Mouse (Mus musculus) gastrocnemius, postnatal 4 days (tissue): Measurements from ENCODE around the gene Myh3. TPM values are rescaled to one million over a fixed set of nuclear protein-coding genes. Genes with fewer than 3 reads are reported as not detected.
A peak's percentile ranks its signal among the peaks of the same experiment; 100 is the strongest.
"Not testable (repeated sequence)": the region's sequence is repeated elsewhere in the genome, so short reads cannot be mapped to it uniquely, and the experiment has no call there.

Experiments
- DNase-seq, 2 experiments: peaks; one replicate each; pipeline ENCODE4 v3.0.0; 2021 to 2022; ENCODE audit warnings: low spot score in 2 of 2, mixed read lengths in 2 of 2
- total RNA-seq, 2 experiments: library from RNA; stranded (reverse); gene quantifications; 2 replicates each; pipeline ENCODE4 v1.2.3; 2021

Gene Myh3
- total RNA-seq, 2 experiments from 2014 or later: 510 to 548 TPM

DNA sequence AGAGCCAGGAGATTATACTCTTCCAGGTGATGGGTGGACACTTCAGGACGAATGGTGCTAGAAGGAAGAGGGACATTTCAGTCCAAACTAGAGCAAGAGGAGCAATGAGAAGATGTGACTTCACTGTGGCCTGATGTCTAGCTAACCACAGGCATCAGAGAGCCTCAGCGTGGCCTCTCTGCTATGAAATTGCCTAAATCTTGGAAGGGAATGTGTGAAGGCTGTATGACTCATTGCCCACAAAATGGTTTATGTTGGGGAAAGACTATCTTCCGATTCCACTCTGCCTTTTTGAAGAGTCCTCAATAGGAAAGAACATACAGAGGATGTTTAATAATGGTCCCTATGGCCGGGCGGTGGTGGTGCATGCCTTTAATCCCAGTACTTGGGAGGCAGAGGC lies 1.3 kb upstream of the Myh3 start:
- DNase-seq: no peak

DNA sequence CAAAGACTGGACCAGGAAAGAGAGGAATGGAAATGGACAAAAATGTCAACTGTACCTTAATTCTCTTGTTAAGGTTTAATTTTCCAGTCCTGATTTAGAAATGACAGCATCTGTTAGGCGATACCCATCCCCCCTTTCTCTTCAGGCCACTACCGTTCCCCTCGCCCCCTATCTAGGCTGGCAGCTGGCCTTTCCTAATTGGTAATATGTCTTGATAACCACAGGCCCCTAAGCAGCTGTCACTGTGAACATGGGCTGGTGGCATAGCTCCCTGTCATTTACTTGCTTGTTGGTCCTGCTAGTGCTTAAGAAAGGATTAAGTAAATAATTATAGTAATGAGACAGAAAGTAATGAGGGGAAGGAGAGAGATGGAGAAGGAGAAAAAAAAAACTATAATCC lies 665 bp upstream of the Myh3 start:
- DNase-seq: no peak

DNA sequence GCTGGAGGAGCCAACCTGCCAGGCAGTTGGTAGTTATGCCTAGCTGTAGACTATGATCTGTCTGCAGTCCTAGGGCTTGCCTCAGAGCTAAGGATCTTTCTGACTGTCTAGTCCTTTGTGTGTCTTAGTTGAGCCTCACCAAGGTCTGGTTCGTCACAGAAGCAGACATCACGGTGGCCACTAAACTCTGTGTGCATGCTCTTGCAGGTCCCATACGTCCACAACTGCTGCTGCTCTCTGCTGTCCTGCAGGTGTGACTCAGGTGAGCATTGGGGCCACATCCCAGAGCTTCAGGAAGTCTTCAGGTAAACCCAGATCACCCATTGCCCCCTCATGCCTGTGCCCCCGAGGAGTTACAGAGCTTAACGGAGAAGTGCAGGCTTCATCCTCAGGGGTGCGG lies 788 bp downstream of the Myh3 start:
- no peak for DNase-seq

DNA sequence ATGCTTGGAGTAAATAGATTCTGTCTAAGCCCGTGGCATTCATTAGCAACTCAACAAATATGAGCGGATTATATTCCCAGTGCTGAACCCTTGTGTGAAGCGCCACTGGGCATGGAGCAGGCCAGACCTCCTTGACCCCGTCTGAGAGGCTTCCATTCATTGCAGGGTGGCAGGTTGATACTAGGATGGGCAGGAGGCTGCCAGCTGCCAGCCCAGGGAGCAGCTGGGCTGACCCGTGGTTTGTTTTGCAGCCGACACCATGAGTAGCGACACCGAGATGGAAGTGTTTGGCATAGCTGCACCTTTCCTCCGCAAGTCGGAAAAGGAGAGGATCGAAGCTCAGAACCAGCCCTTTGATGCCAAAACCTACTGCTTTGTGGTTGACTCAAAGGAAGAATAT lies 1.6 kb downstream of the Myh3 start:
- DNase-seq: no peak

DNA sequence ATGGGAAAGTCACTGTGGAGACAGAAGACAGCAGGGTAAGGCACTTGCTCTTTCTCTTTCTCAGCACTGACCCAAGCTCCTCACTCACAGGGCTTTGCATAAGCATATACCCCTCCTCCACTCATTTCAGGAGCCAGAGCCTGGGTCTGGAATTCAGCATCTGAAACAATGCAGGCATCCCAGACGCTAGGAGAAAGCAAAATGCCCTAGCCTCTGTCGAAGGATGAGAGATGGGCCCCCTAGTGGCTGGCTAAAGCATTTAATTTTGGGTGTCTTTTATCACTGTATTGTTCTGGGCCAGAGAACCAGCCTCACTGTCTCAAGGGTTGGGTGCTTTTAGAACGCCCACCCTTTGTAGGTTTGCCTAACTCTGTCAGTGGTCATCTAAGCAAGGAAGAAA lies 2.1 kb downstream of the Myh3 start:
- peak in 1 of 2 experiments; percentile 57 for DNase-seq

DNA sequence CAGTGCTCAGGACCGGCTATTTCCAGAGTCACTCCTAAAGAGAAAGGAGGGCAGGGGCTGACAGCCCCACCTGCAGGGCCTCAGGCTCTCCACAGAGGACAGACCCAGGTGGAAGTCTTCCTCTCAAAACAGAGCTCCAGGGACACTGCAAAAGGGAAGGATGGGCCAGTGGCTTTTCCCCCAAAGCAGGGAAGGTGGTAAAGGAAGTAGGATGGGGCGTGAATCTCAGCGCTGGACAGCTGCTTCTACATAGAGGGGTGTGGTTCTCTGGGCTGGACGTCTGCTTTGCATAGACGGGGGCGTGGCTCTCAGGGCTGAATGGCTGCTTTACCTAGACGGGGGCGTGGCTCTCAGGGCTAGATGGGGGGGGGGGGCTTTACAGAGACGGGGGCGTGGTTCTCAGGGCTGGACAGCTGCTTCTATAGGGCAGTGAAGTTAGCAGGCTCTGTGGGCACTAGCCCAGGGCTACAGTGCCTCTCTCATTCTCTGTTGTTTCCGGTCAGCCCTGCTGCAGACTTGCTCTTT lies 3.1 kb downstream of the Myh3 start:
- DNase-seq: no peak

DNA sequence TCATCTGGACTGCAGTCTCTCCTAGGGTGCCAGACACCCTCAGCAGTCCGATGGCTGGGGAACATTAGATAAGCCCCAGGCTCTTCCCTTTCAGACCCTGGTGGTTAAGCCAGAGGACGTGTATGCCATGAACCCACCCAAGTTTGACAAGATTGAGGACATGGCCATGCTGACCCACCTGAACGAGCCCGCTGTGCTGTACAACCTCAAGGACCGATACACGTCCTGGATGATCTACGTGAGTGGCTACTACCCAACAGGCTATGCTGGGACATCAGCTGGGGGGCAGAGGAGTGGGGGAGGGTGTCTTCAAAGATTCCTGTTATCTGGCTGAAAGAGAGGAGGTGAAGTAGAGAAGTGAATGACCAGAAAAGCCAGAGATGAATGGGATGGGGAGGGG lies 4.1 kb downstream of the Myh3 start:
- no peak for DNase-seq

DNA sequence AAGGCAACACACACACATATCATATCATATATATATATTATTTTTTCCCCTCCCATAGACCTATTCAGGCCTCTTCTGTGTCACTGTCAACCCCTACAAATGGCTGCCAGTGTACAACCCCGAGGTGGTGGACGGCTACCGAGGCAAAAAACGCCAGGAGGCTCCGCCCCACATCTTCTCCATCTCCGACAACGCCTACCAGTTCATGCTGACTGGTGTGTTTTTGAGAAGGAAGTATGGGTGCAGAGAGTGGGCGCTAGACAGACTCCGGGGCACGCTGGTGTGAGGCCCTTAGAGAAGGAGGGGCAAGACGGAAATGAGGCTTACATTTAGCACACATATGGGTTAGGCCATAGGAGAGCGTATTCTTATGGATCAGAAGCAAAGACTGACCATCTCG lies 4.7 kb downstream of the Myh3 start:
- DNase-seq: no peak

DNA sequence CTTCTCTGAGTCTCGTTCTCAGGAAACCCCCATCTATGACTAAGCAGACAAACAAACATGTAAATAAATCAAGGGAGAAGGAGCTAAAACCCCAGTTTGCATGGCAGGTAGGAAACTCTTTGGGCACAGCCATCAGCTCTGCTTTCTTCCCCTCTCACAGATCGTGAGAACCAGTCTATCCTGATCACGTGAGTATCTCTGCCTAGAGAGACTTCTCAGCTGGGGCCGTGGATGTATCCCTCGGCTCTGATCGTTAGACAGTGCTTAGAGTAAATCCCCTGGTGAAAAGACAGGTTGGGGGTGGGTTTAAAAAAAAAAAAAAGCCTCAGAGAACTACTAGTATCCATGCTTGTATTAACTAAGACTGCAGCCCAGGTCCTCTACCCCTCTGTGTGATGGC lies 5.1 kb downstream of the Myh3 start:
- no peak for DNase-seq

DNA sequence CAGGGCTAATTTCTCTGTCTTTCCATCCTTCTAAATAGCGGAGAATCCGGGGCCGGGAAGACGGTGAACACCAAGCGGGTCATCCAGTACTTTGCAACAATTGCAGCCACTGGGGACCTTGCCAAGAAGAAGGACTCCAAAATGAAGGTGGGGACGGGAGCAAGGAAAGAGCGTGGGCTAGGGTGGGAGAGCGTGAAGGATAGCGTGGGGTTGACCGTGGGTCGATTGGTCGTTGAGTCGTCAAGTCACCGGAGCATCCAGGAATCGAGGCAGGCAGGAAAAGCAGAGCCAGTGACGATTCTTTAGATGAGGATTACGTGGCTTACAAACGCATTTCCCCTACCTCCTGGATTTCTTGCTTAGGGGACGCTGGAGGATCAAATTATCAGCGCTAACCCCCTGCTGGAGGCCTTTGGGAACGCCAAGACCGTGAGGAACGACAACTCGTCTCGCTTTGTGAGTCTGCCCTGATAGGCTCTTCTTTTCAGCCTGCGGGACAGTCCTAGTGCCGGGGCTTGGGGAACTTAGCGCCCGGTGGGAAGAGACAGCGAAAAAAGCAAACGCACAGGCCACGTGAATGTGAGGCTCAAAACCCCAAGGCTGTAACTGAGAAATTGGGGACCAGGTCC lies 5.7 kb downstream of the Myh3 start:
- no peak for DNase-seq

DNA sequence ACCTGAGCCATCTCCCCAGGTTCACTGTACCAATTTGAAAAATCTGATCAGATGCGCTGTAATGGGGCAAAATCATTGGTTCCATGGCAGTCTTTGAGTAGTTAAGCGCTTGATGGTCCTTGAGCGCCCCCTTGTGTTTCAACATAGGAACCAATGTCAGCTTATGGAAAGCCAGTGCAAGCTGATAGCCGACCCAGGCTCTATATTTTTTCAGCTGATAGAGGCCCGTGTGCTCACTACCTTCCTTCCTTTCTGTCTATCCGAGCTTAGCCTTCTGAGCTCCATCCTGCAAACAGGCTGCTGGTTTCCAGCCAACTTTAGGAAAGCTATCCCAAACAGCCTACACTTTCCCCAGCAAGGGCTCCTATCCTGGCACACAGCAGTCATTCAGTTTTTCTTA lies 7.4 kb downstream of the Myh3 start:
- peak in 1 of 2 experiments; percentile 66 for DNase-seq

DNA sequence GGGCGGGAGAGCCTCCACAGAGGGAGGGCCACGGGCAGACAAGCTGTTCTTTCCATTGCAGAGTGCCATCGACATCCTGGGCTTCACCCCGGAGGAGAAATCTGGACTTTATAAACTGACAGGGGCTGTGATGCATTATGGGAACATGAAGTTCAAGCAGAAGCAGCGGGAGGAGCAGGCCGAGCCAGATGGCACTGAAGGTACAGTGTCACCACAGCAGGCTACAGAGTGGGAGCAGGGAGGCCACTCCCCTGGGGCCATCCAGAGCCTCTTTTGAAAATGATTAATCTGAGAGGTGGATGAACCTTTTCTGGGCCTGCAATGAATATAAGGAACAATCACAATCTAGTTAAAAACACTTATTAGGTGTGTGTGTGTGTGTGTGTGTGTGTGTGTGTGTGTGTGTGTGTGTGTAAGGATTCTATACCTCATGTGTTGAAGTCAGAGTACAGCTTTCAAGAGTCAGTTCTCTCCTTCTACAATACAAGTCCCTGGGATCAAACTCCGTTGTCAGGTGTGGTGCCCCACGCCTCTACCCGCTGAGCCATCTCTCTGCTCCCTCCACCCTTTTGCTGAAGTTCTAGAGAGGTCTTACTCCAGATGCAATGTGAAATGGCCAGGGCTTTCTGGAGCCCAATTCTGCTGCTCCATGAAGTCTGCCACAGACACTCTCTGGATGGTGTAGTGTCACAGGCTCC lies 8.5 kb downstream of the Myh3 start:
- DNase-seq: no peak

DNA sequence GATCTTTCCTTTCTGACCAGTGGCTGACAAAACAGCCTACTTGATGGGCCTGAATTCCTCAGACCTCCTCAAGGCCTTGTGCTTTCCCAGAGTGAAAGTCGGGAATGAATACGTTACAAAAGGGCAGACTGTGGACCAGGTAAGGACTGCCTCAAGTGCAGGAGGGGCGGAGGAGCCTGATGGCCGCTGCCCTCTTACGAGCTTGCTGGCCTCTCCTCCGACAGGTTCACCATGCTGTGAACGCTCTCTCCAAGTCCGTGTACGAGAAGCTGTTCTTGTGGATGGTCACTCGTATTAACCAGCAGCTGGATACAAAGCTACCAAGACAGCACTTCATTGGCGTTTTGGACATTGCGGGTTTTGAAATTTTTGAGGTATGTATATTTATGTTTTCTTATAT lies 9.1 kb downstream of the Myh3 start:
- no peak for DNase-seq

DNA sequence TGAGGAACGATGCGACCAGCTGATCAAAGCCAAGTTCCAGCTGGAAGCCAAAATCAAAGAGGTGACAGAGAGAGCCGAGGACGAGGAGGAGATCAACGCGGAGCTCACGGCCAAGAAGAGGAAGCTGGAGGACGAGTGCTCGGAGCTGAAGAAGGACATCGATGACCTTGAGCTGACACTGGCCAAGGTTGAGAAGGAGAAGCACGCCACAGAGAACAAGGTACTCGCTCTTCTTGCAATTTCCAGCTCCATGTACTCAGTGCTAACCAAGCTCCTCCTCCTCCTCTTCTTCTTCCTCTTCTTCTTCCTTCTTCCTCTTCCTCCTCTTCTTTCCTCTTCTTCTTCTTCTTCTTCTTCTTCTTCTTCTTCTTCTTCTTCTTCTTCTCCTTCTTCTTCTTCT lies 14.3 kb downstream of the Myh3 start:
- DNase-seq: not testable (repeated sequence)

DNA sequence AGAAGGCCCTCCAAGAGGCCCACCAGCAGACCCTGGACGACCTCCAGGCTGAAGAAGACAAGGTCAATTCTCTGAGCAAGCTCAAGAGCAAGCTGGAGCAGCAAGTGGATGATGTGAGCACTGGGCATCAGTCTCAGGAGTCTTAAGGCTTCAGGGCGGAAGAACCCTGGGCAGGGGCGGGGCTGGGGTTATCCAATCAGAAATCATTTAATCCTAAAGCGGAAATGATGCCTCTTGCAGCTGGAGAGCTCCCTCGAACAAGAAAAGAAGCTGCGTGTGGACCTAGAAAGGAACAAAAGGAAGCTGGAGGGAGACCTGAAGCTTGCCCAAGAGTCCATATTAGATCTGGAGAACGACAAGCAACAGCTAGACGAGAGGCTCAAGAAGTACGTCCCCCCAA lies 15.1 kb downstream of the Myh3 start:
- no peak for DNase-seq

DNA sequence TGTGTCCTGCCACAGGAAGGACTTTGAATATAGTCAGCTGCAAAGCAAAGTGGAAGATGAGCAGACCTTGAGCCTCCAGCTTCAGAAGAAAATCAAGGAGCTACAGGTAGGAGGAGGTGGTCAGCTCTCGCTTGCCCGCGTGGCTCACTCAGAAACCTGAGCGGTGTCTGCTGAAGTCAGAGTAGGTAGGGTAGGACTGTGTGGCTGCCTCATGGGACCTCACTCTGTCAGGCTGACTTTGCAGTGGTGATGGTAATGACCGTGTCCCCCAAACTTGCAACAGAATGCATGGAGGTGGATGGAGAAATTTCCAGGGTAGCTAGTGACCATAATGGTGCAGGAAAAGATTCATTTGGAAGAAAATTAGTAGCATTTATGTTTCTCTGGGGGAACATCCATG lies 15.6 kb downstream of the Myh3 start:
- no peak for DNase-seq

DNA sequence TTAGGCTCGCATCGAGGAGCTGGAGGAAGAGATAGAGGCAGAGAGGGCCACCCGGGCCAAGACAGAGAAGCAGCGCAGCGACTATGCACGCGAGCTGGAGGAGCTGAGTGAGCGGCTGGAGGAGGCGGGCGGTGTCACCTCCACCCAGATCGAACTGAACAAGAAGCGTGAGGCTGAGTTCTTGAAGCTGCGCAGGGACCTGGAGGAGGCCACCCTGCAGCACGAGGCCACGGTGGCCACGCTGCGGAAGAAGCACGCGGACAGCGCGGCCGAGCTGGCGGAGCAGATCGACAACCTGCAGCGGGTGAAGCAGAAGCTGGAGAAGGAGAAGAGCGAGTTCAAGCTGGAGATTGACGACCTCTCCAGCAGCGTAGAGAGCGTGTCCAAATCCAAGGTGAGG lies 16.4 kb downstream of the Myh3 start:
- DNase-seq: no peak

DNA sequence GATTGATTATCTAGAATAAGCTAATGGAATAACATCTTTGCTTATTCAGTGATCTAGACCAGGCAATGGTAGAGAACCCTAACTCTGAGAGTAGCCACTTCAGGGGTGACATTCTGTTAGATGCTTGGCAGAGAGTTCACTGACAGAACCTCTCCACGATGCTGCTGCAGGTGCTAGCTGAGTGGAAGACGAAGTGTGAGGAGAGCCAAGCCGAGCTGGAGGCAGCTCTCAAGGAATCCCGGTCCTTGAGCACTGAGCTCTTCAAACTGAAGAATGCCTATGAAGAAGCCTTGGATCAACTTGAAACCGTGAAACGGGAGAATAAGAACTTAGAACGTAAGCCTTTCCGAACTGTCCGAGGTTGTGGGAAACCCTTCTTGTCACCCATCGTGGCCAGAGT lies 19.6 kb downstream of the Myh3 start:
- DNase-seq: no peak

DNA sequence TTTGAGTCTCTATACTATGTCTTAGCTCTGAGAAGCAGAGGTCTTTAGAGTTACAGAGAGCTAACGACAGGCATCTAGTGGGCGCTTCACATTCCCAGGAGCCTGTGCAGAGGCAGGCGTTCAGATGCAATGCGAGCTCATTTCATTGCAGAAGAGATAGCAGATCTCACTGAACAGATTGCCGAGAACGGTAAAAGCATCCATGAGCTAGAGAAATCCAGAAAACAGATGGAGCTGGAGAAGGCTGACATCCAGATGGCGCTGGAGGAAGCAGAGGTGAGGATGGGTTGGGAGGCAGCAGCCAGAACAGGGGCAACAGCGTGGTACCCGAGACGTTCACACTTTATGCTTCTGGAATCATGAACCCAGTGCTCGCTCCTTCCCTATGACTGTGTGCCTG lies 20.3 kb downstream of the Myh3 start:
- DNase-seq: no peak

DNA sequence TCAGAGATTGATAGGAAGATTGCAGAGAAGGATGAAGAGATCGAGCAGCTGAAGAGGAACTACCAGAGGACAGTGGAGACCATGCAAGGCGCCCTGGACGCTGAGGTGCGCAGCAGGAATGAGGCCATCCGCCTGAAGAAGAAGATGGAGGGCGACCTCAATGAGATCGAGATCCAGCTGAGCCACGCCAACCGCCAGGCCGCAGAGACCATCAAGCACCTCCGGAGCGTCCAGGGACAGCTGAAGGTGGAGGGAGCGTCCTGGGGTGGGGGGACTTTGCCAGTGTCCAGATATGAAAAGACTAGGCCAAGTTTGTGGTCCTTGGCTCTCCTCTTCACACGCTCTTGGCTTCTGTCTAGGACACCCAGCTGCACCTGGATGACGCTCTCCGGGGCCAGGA lies 21.1 kb downstream of the Myh3 start:
- no peak for DNase-seq

DNA sequence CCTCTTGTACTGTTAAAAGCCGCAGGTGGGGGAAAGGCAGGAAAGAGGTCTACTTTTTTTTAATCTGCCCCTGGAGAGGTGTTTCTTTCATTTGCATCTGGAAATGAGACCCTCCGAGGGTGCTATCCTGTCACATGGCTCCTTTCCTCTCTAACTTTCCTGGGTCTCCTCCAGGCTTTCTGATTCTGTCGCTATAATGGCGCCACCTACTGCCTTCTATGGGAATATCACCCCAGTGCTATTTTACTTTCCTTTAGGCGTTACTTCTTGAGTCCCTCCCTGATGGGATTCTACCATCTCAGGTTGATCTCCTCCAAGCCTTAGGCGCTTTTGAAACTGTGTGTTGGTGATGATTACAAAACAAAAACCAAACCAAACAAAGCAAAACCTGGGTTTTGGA lies 22.1 kb downstream of the Myh3 start:
- no peak for DNase-seq

DNA sequence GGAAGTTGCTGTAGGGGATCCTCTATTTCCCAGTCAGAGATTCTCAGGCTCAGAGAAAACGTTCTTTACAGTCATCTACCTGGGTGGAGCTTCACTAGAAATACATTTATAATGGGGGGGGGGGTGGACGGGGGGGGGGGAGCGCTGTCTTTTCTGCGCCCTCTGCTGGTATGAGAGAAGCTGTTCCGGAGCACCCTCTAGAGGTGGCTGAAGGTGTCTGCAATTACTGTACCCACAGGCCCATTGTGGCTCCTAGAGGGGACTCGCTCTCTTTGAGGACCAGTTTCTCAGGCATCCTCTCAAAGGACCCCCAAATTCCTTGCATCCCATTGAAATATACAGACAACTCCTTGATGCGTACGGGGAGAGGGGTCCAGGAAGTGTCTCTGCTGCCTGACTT lies 23.6 kb downstream of the Myh3 start:
- no peak for DNase-seq

DNA sequence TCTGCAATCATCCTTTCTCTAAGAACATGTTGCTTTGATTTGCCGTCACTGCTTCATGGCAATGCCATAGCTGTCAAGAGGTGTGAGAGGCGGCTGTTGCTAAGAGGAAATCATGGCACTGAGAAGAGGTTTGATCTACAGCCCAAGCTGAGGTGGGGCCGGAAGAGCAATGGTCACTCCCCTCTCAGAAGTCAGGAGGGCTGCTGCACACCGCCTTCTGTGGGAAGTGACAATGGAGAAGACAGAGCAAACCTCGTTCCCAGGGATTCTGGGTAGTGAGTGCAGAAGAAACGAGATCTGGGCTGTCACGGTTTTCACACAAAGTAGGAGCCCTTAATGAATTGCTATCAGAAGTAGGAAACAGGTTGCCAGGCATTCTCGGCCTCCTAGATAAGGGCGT lies 25.2 kb downstream of the Myh3 start:
- DNase-seq: no peak
